Mouse (Mus musculus) liver, embryonic 13.5 days (tissue): Measurements from ENCODE around the gene Hcrt. TPM values are rescaled to one million over a fixed set of nuclear protein-coding genes. Genes with fewer than 3 reads are reported as not detected.

Source experiments
- ATAC-seq: fragments of 200-750 bp; cut with Nextera tagmentation; 2 replicates; pipeline ENCODE4 v1.8.0; 2017; ENCODE audit warnings: low read depth, mild to moderate bottlenecking, moderate number of reproducible peaks, moderate library complexity
- DNase-seq: peaks from one replicate; pipeline ENCODE4 v3.0.0; 2022
- H3K27ac ChIP-seq: fragments of 300-500 bp; sonication (generic); 2 replicates; pipeline ENCODE4 v1.5.1; 2015; ENCODE audit warnings: moderate library complexity, mild to moderate bottlenecking, inconsistent platforms
- H3K27me3 ChIP-seq: fragments of 300-500 bp; sonication (generic); 2 replicates; pipeline ENCODE4 v1.6.1; 2015; ENCODE audit warnings: mild to moderate bottlenecking, inconsistent platforms
- H3K36me3 ChIP-seq: fragments of 300-500 bp; sonication (generic); 2 replicates; pipeline ENCODE4 v1.6.1; 2015; ENCODE audit warnings: mild to moderate bottlenecking, inconsistent platforms
- H3K4me1 ChIP-seq: fragments of 300-500 bp; sonication (generic); replicated peaks from 2 replicates; pipeline ENCODE4 v1.6.1; 2015; ENCODE audit warnings: inconsistent platforms
- H3K4me2 ChIP-seq: fragments of 300-500 bp; sonication (generic); 2 replicates; pipeline ENCODE4 v1.6.1; 2015; ENCODE audit warnings: inconsistent platforms, mild to moderate bottlenecking, moderate library complexity
- H3K4me3 ChIP-seq: fragments of 300-500 bp; sonication (generic); replicated peaks from 2 replicates; pipeline ENCODE4 v1.5.1; 2015; ENCODE audit warnings: mild to moderate bottlenecking, inconsistent platforms
- H3K9ac ChIP-seq: fragments of 300-500 bp; sonication (generic); 2 replicates; pipeline ENCODE4 v1.6.1; 2015; ENCODE audit warnings: mild to moderate bottlenecking, inconsistent platforms
- H3K9me3 ChIP-seq: fragments of 300-500 bp; sonication (generic); replicated peaks from 2 replicates; pipeline ENCODE4 v1.6.1; 2016; ENCODE audit warnings: inconsistent platforms
- WGBS: fragments of 180-500 bp; shearing (Covaris S2); methylation state at CpG from one replicate; pipeline ENCODE4 v1.1.7; 2015; ENCODE audit not compliant: insufficient replicate concordance; 5-methylcytosine and 5-hydroxymethylcytosine counted together
- polyA plus RNA-seq: library from polyadenylated mRNA; unstranded; fragments of >200 nt; fragmentation: Nextera tagmentation; extraction: Ambion mirVana; gene quantifications from 2 replicates; pipeline ENCODE4 v1.2.1, GENCODE M21; 2015

Gene Hcrt
- polyA plus RNA-seq, 1 experiment from 2014 or later, result not detected

GRCm38 (mm10) chr11:100767871-100768270, 5.1 kb upstream of the Hcrt start:
- no peak for DNase-seq
- WGBS, result 68% methylated on average over 5 of the region's 5 CpGs

GRCm38 (mm10) chr11:100766726-100767125, 4.0 kb upstream of the Hcrt start:
- Histone ChIP-seq H3K4me3 (no peak overlapping the region), H3K4me2 (no peak overlapping the region), H3K9ac (no peak overlapping the region), H3K36me3 (no peaks in the 10 kb centered on the region), H3K4me1 (peaks cover 19% of the 10 kb centered on the region), H3K27ac (no peak overlapping the region), H3K9me3 (no peaks in the 10 kb centered on the region), H3K27me3 (peaks cover 18% of the 10 kb centered on the region)
- 67% methylated on average over 9 of the region's 9 CpGs for WGBS
- no peak for DNase-seq
- ATAC-seq, result no peak

More at GRCm38 (mm10) chr11:100767871-100768270, 5.1 kb upstream of the Hcrt start:
- Histone ChIP-seq H3K27me3 (peaks cover 7% of the 10 kb centered on the region), H3K9ac (no peak overlapping the region), H3K4me1 (peaks cover 15% of the 10 kb centered on the region), H3K4me2 (no peak overlapping the region), H3K9me3 (no peaks in the 10 kb centered on the region), H3K27ac (no peak overlapping the region), H3K4me3 (no peak overlapping the region), H3K36me3 (no peaks in the 10 kb centered on the region)
- ATAC-seq, result no peak

- DNase-seq, result peak; percentile 39
- H3K4me2 ChIP-seq, result peak overlapping the region; percentile 79
- peak overlapping the region; percentile 57 for H3K4me3 ChIP-seq
- peaks cover 32% of the 10 kb centered on the region for H3K4me1 ChIP-seq
- no peak overlapping the region for H3K27ac ChIP-seq
- peak; percentile 60 for ATAC-seq
- H3K27me3 ChIP-seq, result peaks cover 69% of the 10 kb centered on the region
- H3K36me3 ChIP-seq, result no peaks in the 10 kb centered on the region
- WGBS, result under 1% methylated on average over 27 of the region's 27 CpGs
- no peaks in the 10 kb centered on the region for H3K9me3 ChIP-seq
- H3K9ac ChIP-seq, result peak overlapping the region; percentile 63
These were observed 1.1 kb downstream of the Hcrt start for GRCm38 (mm10) chr11:100761547-100762045.

GRCm38 (mm10) chr11:100759611-100760233, 3.0 kb downstream of the Hcrt start, which contains the start of gene Kcnh4:
Gene Kcnh4, minus strand, starts transcription at chr11:100759942.
- Histone ChIP-seq H3K9me3 (no peaks in the 10 kb centered on the region), H3K4me3 (peak within 1 kb of the TSS; percentile 49), H3K27ac (no peak within 1 kb of the TSS), H3K4me1 (peaks cover 32% of the 10 kb centered on the region), H3K36me3 (no peaks in the 10 kb centered on the region), H3K4me2 (peak within 1 kb of the TSS; percentile 71), H3K27me3 (peaks cover 88% of the 10 kb centered on the region), H3K9ac (peak within 1 kb of the TSS; percentile 26; the same call in 1 of the 2 replicates)
- DNase-seq (peak; percentile 55), ATAC-seq (peak; percentile 52)
- under 1% methylated on average over 50 of the region's 51 CpGs for WGBS

- Histone ChIP-seq H3K9me3 (no peaks in the 10 kb centered on the region), H3K4me2 (peak overlapping the region; percentile 71), H3K4me3 (peak overlapping the region; percentile 49), H3K27me3 (peaks cover 90% of the 10 kb centered on the region), H3K36me3 (no peaks in the 10 kb centered on the region), H3K4me1 (peaks cover 32% of the 10 kb centered on the region), H3K9ac (no peak overlapping the region), H3K27ac (no peak overlapping the region)
- DNase-seq, result peak; percentile 38
- ATAC-seq, result no peak
- WGBS, result 2% methylated on average over 35 of the region's 35 CpGs
These were observed 3.8 kb downstream of the Hcrt start for GRCm38 (mm10) chr11:100758707-100759610.

GRCm38 (mm10) chr11:100757566-100757965, 5.2 kb downstream of the Hcrt start:
- Histone ChIP-seq H3K4me1 (peaks cover 32% of the 10 kb centered on the region), H3K4me3 (no peak overlapping the region), H3K9me3 (no peaks in the 10 kb centered on the region), H3K27me3 (peaks cover 97% of the 10 kb centered on the region), H3K4me2 (no peak overlapping the region), H3K27ac (no peak overlapping the region), H3K36me3 (no peaks in the 10 kb centered on the region), H3K9ac (no peak overlapping the region)
- ATAC-seq (no peak), DNase-seq (no peak)
- 64% methylated on average over 12 of the region's 12 CpGs for WGBS

GRCm38 (mm10) chr11:100756476-100756875, 6.3 kb downstream of the Hcrt start:
- H3K4me3 ChIP-seq, result no peak overlapping the region
- no peak overlapping the region for H3K4me2 ChIP-seq
- no peak for DNase-seq
- H3K4me1 ChIP-seq, result peaks cover 25% of the 10 kb centered on the region
- no peak for ATAC-seq
- H3K9ac ChIP-seq, result no peak overlapping the region
- peaks cover 95% of the 10 kb centered on the region for H3K27me3 ChIP-seq
- WGBS, result 45% methylated on average over 6 of the region's 6 CpGs
- no peaks in the 10 kb centered on the region for H3K9me3 ChIP-seq
- no peaks in the 10 kb centered on the region for H3K36me3 ChIP-seq
- no peak overlapping the region for H3K27ac ChIP-seq

- WGBS, result 90% methylated on average over 3 of the region's 3 CpGs
- peaks cover 11% of the 10 kb centered on the region for H3K4me1 ChIP-seq
These were observed 8.1 kb downstream of the Hcrt start for GRCm38 (mm10) chr11:100754693-100755057.

GRCm38 (mm10) chr11:100754021-100754692, 8.6 kb downstream of the Hcrt start:
- Histone ChIP-seq H3K4me3 (no peak overlapping the region), H3K4me2 (no peak overlapping the region), H3K27ac (no peak overlapping the region), H3K36me3 (no peaks in the 10 kb centered on the region), H3K27me3 (peaks cover 86% of the 10 kb centered on the region), H3K9me3 (no peaks in the 10 kb centered on the region), H3K4me1 (peaks cover 6% of the 10 kb centered on the region), H3K9ac (no peak overlapping the region)
- DNase-seq (no peak), ATAC-seq (no peak)
- 57% methylated on average over 10 of the region's 12 CpGs for WGBS

More at GRCm38 (mm10) chr11:100754693-100755057, 8.1 kb downstream of the Hcrt start:
- H3K27me3 ChIP-seq, result peaks cover 86% of the 10 kb centered on the region
- H3K36me3 ChIP-seq, result no peaks in the 10 kb centered on the region
- no peak overlapping the region for H3K4me3 ChIP-seq
- H3K9ac ChIP-seq, result no peak overlapping the region
- no peaks in the 10 kb centered on the region for H3K9me3 ChIP-seq
- no peak for DNase-seq
- ATAC-seq, result no peak
- no peak overlapping the region for H3K4me2 ChIP-seq
- no peak overlapping the region for H3K27ac ChIP-seq

- Histone ChIP-seq H3K9me3 (no peaks in the 10 kb centered on the region), H3K9ac (no peak overlapping the region), H3K4me3 (no peak overlapping the region), H3K4me2 (no peak overlapping the region), H3K36me3 (no peaks in the 10 kb centered on the region), H3K4me1 (peaks cover 12% of the 10 kb centered on the region), H3K27ac (no peak overlapping the region), H3K27me3 (peaks cover 85% of the 10 kb centered on the region)
- WGBS, result 48% methylated on average over 10 of the region's 10 CpGs
- no peak for DNase-seq
- no peak for ATAC-seq
These were observed 10.4 kb downstream of the Hcrt start for GRCm38 (mm10) chr11:100752294-100752693.

GRCm38 (mm10) chr11:100750127-100750526, 12.6 kb downstream of the Hcrt start:
- no peak for DNase-seq
- no peak overlapping the region for H3K9ac ChIP-seq
- H3K9me3 ChIP-seq, result no peaks in the 10 kb centered on the region
- ATAC-seq, result no peak
- H3K4me1 ChIP-seq, result peaks cover 23% of the 10 kb centered on the region
- H3K27me3 ChIP-seq, result peaks cover 77% of the 10 kb centered on the region
- H3K27ac ChIP-seq, result no peak overlapping the region
- H3K4me3 ChIP-seq, result no peak overlapping the region
- H3K4me2 ChIP-seq, result no peak overlapping the region
- WGBS, result 65% methylated on average over 16 of the region's 16 CpGs
- H3K36me3 ChIP-seq, result no peaks in the 10 kb centered on the region
